ENCODE assay signal across 8 mouse cellular contexts in genomic region chr11:4080219-4080618, GRCm38 (mm10). TPM values are rescaled to one million over a fixed set of nuclear protein-coding genes. Genes with fewer than 3 reads are reported as not detected.
DNase-seq lines count a peak whose midpoint lies in the region; ATAC-seq and TF ChIP-seq lines count a peak whose summit lies in the region.

No protein-coding gene starts in this region.

- H3K27ac ChIP-seq in hindbrain, embryonic 10.5 days, result no peak overlapping the region
- H3K27ac ChIP-seq in hindbrain, embryonic 16.5 days (ENCODE audit: low read depth, low read length), result no peak overlapping the region
- H3K27ac ChIP-seq in ES-Bruce4 (ENCODE audit: insufficient read depth, low read length), result no peak overlapping the region
- H3K27ac ChIP-seq in bone marrow macrophage, adult 2 months (ENCODE audit: insufficient read depth, low read depth, low read length), result no peak overlapping the region

- no peak for TF ChIP-seq EP300 in ES-Bruce4 (IDR thresholded peaks at IDR 0.05; ENCODE audit: insufficient read depth, low read depth, low read length)

- H3K9me3 ChIP-seq in hindbrain, embryonic 10.5 days, result 0 out of 2 replicates have a peak, but pooled peaks cover under 1% of the 10 kb centered on the region
- no peaks in the 10 kb centered on the region for H3K9me3 ChIP-seq in hindbrain, embryonic 16.5 days (ENCODE audit: control insufficient read depth, low read length)
- H3K9me3 ChIP-seq in ES-Bruce4 (replicated peaks; ENCODE audit: control insufficient read depth, insufficient read depth, low read length, poor library complexity, severe bottlenecking), result no peaks in the 10 kb centered on the region

- H3K9ac ChIP-seq in hindbrain, embryonic 16.5 days (ENCODE audit: low read depth, low read length), result no peak overlapping the region
- H3K9ac ChIP-seq in ES-Bruce4 (ENCODE audit: low read depth, poor library complexity, severe bottlenecking), result no peak overlapping the region

- TF ChIP-seq POLR2A in ES-Bruce4 (IDR thresholded peaks at IDR 0.05; ENCODE audit: insufficient read depth, low read length), result no peak
- no peak for TF ChIP-seq POLR2A in bone marrow macrophage, adult 2 months (IDR thresholded peaks at IDR 0.05; ENCODE audit: borderline replicate concordance, low read depth, low read length)

- no peaks in the 10 kb centered on the region for H3K36me3 ChIP-seq in hindbrain, embryonic 10.5 days
- H3K36me3 ChIP-seq in hindbrain, embryonic 16.5 days (ENCODE audit: control insufficient read depth, insufficient read depth, low read length), result no peaks in the 10 kb centered on the region
- no peaks in the 10 kb centered on the region for H3K36me3 ChIP-seq in ES-Bruce4 (ENCODE audit: control insufficient read depth, insufficient read depth, low read length, poor library complexity, severe bottlenecking)

- H3K27me3 ChIP-seq in hindbrain, embryonic 10.5 days (ENCODE audit: insufficient read depth, poor library complexity, severe bottlenecking), result no peaks in the 10 kb centered on the region
- H3K27me3 ChIP-seq in hindbrain, embryonic 16.5 days (replicated peaks; ENCODE audit: control insufficient read depth, insufficient read depth, low read length), result no peaks in the 10 kb centered on the region
- H3K27me3 ChIP-seq in ES-Bruce4 (ENCODE audit: control insufficient read depth, insufficient read depth, low read length, poor library complexity, severe bottlenecking), result no peaks in the 10 kb centered on the region

- WGBS in hindbrain, embryonic 10.5 days, result 21% methylated on average over 4 of the region's 4 CpGs
- WGBS in hindbrain, embryonic 16.5 days, result 13% methylated on average over 4 of the region's 4 CpGs

- H3K4me1 ChIP-seq in hindbrain, embryonic 10.5 days (replicated peaks), result no peaks in the 10 kb centered on the region
- no peaks in the 10 kb centered on the region for H3K4me1 ChIP-seq in hindbrain, embryonic 16.5 days (ENCODE audit: control insufficient read depth, insufficient read depth, low read depth, low read length)
- H3K4me1 ChIP-seq in ES-Bruce4 (ENCODE audit: control insufficient read depth, insufficient read depth, low read length), result no peaks in the 10 kb centered on the region
- H3K4me1 ChIP-seq in bone marrow macrophage, adult 2 months (ENCODE audit: control insufficient read depth, insufficient read depth, low read length), result no peaks in the 10 kb centered on the region

- ATAC-seq in hindbrain, embryonic 16.5 days, result no peak
- peak; percentile 74; the same call in 1 of the 2 replicates for ATAC-seq in frontal cortex, adult (ENCODE audit: low TSS enrichment)

- H3K4me3 ChIP-seq in hindbrain, embryonic 10.5 days, result no peak overlapping the region
- H3K4me3 ChIP-seq in hindbrain, embryonic 16.5 days (ENCODE audit: low read length), result no peak overlapping the region
- no peak overlapping the region for H3K4me3 ChIP-seq in ES-Bruce4 (ENCODE audit: low read depth, low read length)
- H3K4me3 ChIP-seq in bone marrow macrophage, adult 2 months (ENCODE audit: insufficient read depth, low read length), result no peak overlapping the region

- no peak overlapping the region for H3K4me2 ChIP-seq in hindbrain, embryonic 16.5 days (ENCODE audit: low read length)

- peak; percentile 76 for TF ChIP-seq CTCF in ES-Bruce4 (IDR thresholded peaks at IDR 0.05; ENCODE audit: low read depth, low read length)
- peak; percentile 61; the same call in 1 of the 2 replicates for TF ChIP-seq CTCF in bone marrow macrophage, adult 2 months (IDR thresholded peaks at IDR 0.05; ENCODE audit: low read depth, low read length)

- peak; percentile 61 for DNase-seq in hindbrain, embryonic 10.5 days (ENCODE audit: low spot score)
- DNase-seq in left cerebral cortex, adult 8-10 months (ENCODE audit: low spot score in 2 of 2), result peak; percentile 28 to 61
- peak; percentile 74 for DNase-seq in naive thymus-derived CD4-positive, alpha-beta T cell, adult 2 months (ENCODE audit: low read depth)
- peak; percentile 62 for DNase-seq in yolk sac, embryonic 10.5 days (ENCODE audit: low spot score)

RNA-seq across cellular contexts. Expression of gene Mtfp1, which starts 15.0 kb away (rescaled TPM):
- polyA plus RNA-seq in hindbrain, embryonic 10.5 days (2016; fragmentation: Nextera tagmentation; extraction: Ambion mirVana), result 8.7 and 9.9 TPM in 2 replicates
- polyA plus RNA-seq in hindbrain, embryonic 16.5 days (2015; fragmentation: Nextera tagmentation; extraction: Ambion mirVana), result 14.6 and 15.7 TPM in 2 replicates
- polyA plus RNA-seq in ES-Bruce4 (2011; ENCODE audit: insufficient read depth, insufficient read length, low read depth, missing spikeins), result 8.3 and 10.9 TPM in 2 replicates
- polyA plus RNA-seq in bone marrow macrophage, adult 2 months (2012; ENCODE audit: insufficient read depth, insufficient read length, missing spikeins), result 0.76 and 0.78 TPM in 2 replicates
- total RNA-seq in left cerebral cortex, adult 8-10 months (2022), result 10 to 100 TPM; 67.7 to 84.0 (median 72.4) TPM

RNA-seq across cellular contexts. Expression of gene Sec14l3, which starts 15.6 kb away (rescaled TPM):
- not detected in 2 replicates for polyA plus RNA-seq in hindbrain, embryonic 10.5 days (2016; fragmentation: Nextera tagmentation; extraction: Ambion mirVana)
- 0.76 and 1.2 TPM in 2 replicates for polyA plus RNA-seq in hindbrain, embryonic 16.5 days (2015; fragmentation: Nextera tagmentation; extraction: Ambion mirVana)
- not detected in 2 replicates for polyA plus RNA-seq in ES-Bruce4 (2011; ENCODE audit: insufficient read depth, insufficient read length, low read depth, missing spikeins)
- polyA plus RNA-seq in bone marrow macrophage, adult 2 months (2012; ENCODE audit: insufficient read depth, insufficient read length, missing spikeins), result not detected in 2 replicates
- 1 to 10 TPM; 1.0 to 1.7 (median 1.4) TPM for total RNA-seq in left cerebral cortex, adult 8-10 months (2022)

RNA-seq across cellular contexts. Expression of gene Sec14l2, which starts 43.0 kb away (rescaled TPM):
- polyA plus RNA-seq in hindbrain, embryonic 10.5 days (2016; fragmentation: Nextera tagmentation; extraction: Ambion mirVana), result 2.6 and 3.0 TPM in 2 replicates
- polyA plus RNA-seq in hindbrain, embryonic 16.5 days (2015; fragmentation: Nextera tagmentation; extraction: Ambion mirVana), result 6.6 and 7.0 TPM in 2 replicates
- 4.2 and 5.4 TPM in 2 replicates for polyA plus RNA-seq in ES-Bruce4 (2011; ENCODE audit: insufficient read depth, insufficient read length, low read depth, missing spikeins)
- polyA plus RNA-seq in bone marrow macrophage, adult 2 months (2012; ENCODE audit: insufficient read depth, insufficient read length, missing spikeins), result not detected in 2 replicates
- 10 to 100 TPM; 35.3 to 36.8 (median 36.4) TPM for total RNA-seq in left cerebral cortex, adult 8-10 months (2022)

RNA-seq across cellular contexts. Expression of gene Sec14l4, which starts 49.0 kb away (rescaled TPM):
- not detected in 2 replicates for polyA plus RNA-seq in hindbrain, embryonic 10.5 days (2016; fragmentation: Nextera tagmentation; extraction: Ambion mirVana)
- polyA plus RNA-seq in hindbrain, embryonic 16.5 days (2015; fragmentation: Nextera tagmentation; extraction: Ambion mirVana), result not detected in 2 replicates
- 5.2 and 7.4 TPM in 2 replicates for polyA plus RNA-seq in ES-Bruce4 (2011; ENCODE audit: insufficient read depth, insufficient read length, low read depth, missing spikeins)
- not detected in 2 replicates for polyA plus RNA-seq in bone marrow macrophage, adult 2 months (2012; ENCODE audit: insufficient read depth, insufficient read length, missing spikeins)
- 1 to 10 TPM in 1 of 4 experiments, under 1 TPM in 3; 0.23 to 1.0 (median 0.37) TPM for total RNA-seq in left cerebral cortex, adult 8-10 months (2022)

RNA-seq across cellular contexts. Expression of gene Rnf215, which starts 54.8 kb away (rescaled TPM):
- 22.0 and 25.8 TPM in 2 replicates for polyA plus RNA-seq in hindbrain, embryonic 10.5 days (2016; fragmentation: Nextera tagmentation; extraction: Ambion mirVana)
- 50.0 and 52.4 TPM in 2 replicates for polyA plus RNA-seq in hindbrain, embryonic 16.5 days (2015; fragmentation: Nextera tagmentation; extraction: Ambion mirVana)
- 8.0 and 8.9 TPM in 2 replicates for polyA plus RNA-seq in ES-Bruce4 (2011; ENCODE audit: insufficient read depth, insufficient read length, low read depth, missing spikeins)
- polyA plus RNA-seq in bone marrow macrophage, adult 2 months (2012; ENCODE audit: insufficient read depth, insufficient read length, missing spikeins), result 15.4 and 21.2 TPM in 2 replicates
- total RNA-seq in left cerebral cortex, adult 8-10 months (2022), result 10 to 100 TPM; 24.8 to 35.0 (median 31.1) TPM
